In genomic region chr2:120658486-120658885, GRCm38 (mm10) we compare ENCODE assay signal across 4 mouse cellular contexts.
"Had no signal": no experiment of that assay in that cellular context is flagged by ENCODE, and none has a peak within 500 bp of the region (broad histone marks: within the 10 kb centered on the region; RNA-seq: fewer than 3 reads in every experiment).

No protein-coding gene starts in this region.

- DNase-seq: kidney, postnatal 14 days; left cerebral cortex, postnatal 4 days; lung, adult 18-20 months; right cerebral cortex, postnatal 14 days had no signal
